Mouse (Mus musculus) thymus, adult 2 months (tissue): ENCODE measurements at regions not wholly inside any gene's neighbourhood (a gene's known extent, or its start where the extent isn't known, plus 50 kb on each side); places are given as distances from the start of the nearest gene placed in this dataset.

Source experiments
- CTCF ChIP-seq: fragments of 200-500 bp; IDR thresholded peaks from 2 replicates; pipeline ENCODE4 v1.5.1; 2012; ENCODE audit warnings: mild to moderate bottlenecking, control low read depth, low read length, moderate library complexity, borderline replicate concordance; ENCODE audit not compliant: control insufficient read depth, poor library complexity, insufficient read depth; ENCODE audit errors: extremely low read depth
- POLR2A ChIP-seq: fragments of 200-500 bp; IDR thresholded peaks from 2 replicates; pipeline ENCODE4 v1.6.1; 2012; ENCODE audit warnings: mild to moderate bottlenecking, low read length, control low read depth, moderate library complexity; ENCODE audit not compliant: control insufficient read depth, poor library complexity, insufficient read depth; ENCODE audit errors: extremely low read depth

DNA sequence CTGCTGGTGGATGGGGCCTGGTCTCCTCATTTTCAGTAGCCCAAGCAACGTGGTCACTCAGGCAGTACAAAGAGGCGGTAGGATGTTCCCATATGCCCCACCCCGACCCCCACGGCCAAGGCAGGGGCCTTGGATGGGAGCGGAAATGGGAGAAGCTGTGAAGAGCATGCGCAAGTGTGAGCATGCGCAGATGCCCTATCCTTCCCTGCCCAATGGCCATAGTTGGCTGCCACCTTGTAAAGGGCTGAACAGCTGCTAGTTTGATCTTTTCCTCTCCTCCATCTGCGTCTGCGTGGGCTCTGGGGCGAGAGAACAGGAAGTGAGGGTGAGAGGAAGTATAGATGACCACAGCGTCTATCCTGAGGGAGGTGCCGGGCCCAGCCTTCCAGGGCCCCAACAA lies 200.1 kb upstream of the Zdhhc25 start:
- TF ChIP-seq CTCF (no peak), POLR2A (no peak)
